Mouse (Mus musculus): ENCODE measurements around the gene Ttc7b.

Gene Ttc7b

GRCm38 (mm10) chr12:100445271-100445670 is 75.4 kb downstream of the Ttc7b start:
- DNase-seq, result no peak

GRCm38 (mm10) chr12:100444671-100445165 is 75.9 kb downstream of the Ttc7b start:
- DNase-seq, result no peak

GRCm38 (mm10) chr12:100443452-100443851 is 77.2 kb downstream of the Ttc7b start:
- DNase-seq, result no peak

- no peak for DNase-seq
These were observed 79.0 kb downstream of the Ttc7b start for GRCm38 (mm10) chr12:100441609-100442008.

- DNase-seq, result no peak
These were observed 80.7 kb downstream of the Ttc7b start for GRCm38 (mm10) chr12:100439883-100440282.

GRCm38 (mm10) chr12:100439145-100439755 is 81.4 kb downstream of the Ttc7b start:
- DNase-seq, result no peak

GRCm38 (mm10) chr12:100438509-100438908 is 82.1 kb downstream of the Ttc7b start:
- no peak for DNase-seq

GRCm38 (mm10) chr12:100437862-100438261 is 82.8 kb downstream of the Ttc7b start:
- DNase-seq, result no peak

GRCm38 (mm10) chr12:100435763-100436162 is 84.9 kb downstream of the Ttc7b start:
- no peak for DNase-seq

- no peak for DNase-seq
These were observed 88.8 kb downstream of the Ttc7b start for GRCm38 (mm10) chr12:100431830-100432229.

GRCm38 (mm10) chr12:100429414-100430114 is 91.1 kb downstream of the Ttc7b start:
- DNase-seq, result no peak

GRCm38 (mm10) chr12:100428183-100428582 is 92.4 kb downstream of the Ttc7b start:
- no peak for DNase-seq

- DNase-seq, result no peak
These were observed 94.4 kb downstream of the Ttc7b start for GRCm38 (mm10) chr12:100426212-100426611.

GRCm38 (mm10) chr12:100425028-100425427 is 95.6 kb downstream of the Ttc7b start:
- DNase-seq, result no peak

GRCm38 (mm10) chr12:100422286-100422820 is 98.3 kb downstream of the Ttc7b start:
- no peak for DNase-seq

GRCm38 (mm10) chr12:100421538-100421937 is 99.1 kb downstream of the Ttc7b start:
- DNase-seq, result peak in 1 of 2 experiments; percentile 14

- DNase-seq, result no peak
These were observed 99.7 kb downstream of the Ttc7b start for GRCm38 (mm10) chr12:100420903-100421302.

GRCm38 (mm10) chr12:100419946-100420874 is 100.4 kb downstream of the Ttc7b start:
- no peak for DNase-seq

GRCm38 (mm10) chr12:100415802-100416201 is 104.8 kb downstream of the Ttc7b start:
- no peak for DNase-seq

GRCm38 (mm10) chr12:100414717-100415398 is 105.8 kb downstream of the Ttc7b start:
- no peak for DNase-seq

- DNase-seq, result no peak
These were observed 111.9 kb downstream of the Ttc7b start for GRCm38 (mm10) chr12:100408714-100409113.

- no peak for DNase-seq
These were observed 112.5 kb downstream of the Ttc7b start for GRCm38 (mm10) chr12:100408143-100408542.

Measured in thymus, adult 18-20 months (tissue).